Mouse (Mus musculus): ENCODE measurements around the gene Slc19a2. TPM values are rescaled to one million over a fixed set of nuclear protein-coding genes. Genes with fewer than 3 reads are reported as not detected.
"Not testable (repeated sequence)": the region's sequence is repeated elsewhere in the genome, so short reads cannot be mapped to it uniquely, and the experiment has no call there.

Gene Slc19a2
- total and polyA plus RNA-seq, 2 experiments from 2014 or later, result 5.0 to 10.6 TPM

GRCm38 (mm10) chr1:164223089-164223488 is 25.8 kb upstream of the Slc19a2 start:
- H3K9ac ChIP-seq (replicated peaks; ENCODE audit: low read depth, low read length), result no peak overlapping the region
- ATAC-seq (ENCODE audit: insufficient read depth, low read depth) (no peak), DNase-seq (ENCODE audit: low spot score) (no peak)
- H3K4me3 ChIP-seq (ENCODE audit: low read depth, low read length), result no peak overlapping the region
- H3K27ac ChIP-seq (ENCODE audit: low read depth), result no peak overlapping the region
- TF ChIP-seq EP300 (IDR thresholded peaks at IDR 0.05; ENCODE audit: low read depth) (no peak), CTCF (IDR thresholded peaks at IDR 0.05; ENCODE audit: low read depth) (no peak)
- H3K4me1 ChIP-seq (ENCODE audit: control insufficient read depth, insufficient read depth), result peaks cover 4% of the 10 kb centered on the region; the same call in 1 of the 2 replicates
- no peak overlapping the region for H3K4me2 ChIP-seq (ENCODE audit: low read depth, low read length)
- H3K27me3 ChIP-seq (ENCODE audit: control insufficient read depth, insufficient read depth, low read length), result no peaks in the 10 kb centered on the region
- no peaks in the 10 kb centered on the region for H3K9me3 ChIP-seq (replicated peaks; ENCODE audit: control insufficient read depth, low read length)
- no peaks in the 10 kb centered on the region for H3K36me3 ChIP-seq (replicated peaks; ENCODE audit: control insufficient read depth, insufficient read depth, low read length)

DNA sequence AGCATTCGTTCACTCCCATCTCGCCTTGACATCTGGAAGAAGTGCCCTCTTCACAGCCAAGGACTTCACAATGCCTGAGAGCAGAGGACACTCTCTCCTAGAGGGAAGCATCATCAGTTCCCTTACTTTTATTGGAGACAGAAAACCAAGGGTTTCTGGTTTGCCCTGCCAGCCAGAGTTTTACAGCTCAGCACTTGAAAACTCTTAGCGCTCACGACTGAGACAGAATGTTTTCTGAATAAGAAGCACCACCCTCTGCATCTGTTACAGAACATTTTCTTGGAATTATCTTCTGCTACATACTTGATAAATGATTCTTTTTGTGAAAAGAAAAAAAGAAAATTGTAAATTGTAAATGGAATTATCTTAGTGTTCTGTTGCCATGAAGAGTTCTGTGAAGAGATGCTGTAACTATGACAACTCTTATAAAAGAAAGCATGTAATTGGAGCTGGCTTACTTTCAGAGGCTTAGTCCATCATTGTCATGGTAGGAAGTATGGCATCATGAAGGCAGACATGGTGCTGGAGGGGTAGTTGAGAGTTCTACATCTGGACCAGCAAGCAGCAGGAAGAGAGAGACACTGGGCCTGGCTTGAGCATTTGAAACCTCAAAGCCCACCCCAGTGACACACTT is 16.8 kb upstream of the Slc19a2 start:
- not testable (repeated sequence) for H3K27me3 ChIP-seq (ENCODE audit: control insufficient read depth, insufficient read depth, low read length); DNase-seq (ENCODE audit: low spot score); H3K36me3 ChIP-seq (replicated peaks; ENCODE audit: control insufficient read depth, insufficient read depth, low read length); H3K9ac ChIP-seq (replicated peaks; ENCODE audit: low read depth, low read length); H3K27ac ChIP-seq (ENCODE audit: low read depth); H3K4me2 ChIP-seq (ENCODE audit: low read depth, low read length); ATAC-seq (ENCODE audit: insufficient read depth, low read depth); H3K4me3 ChIP-seq (ENCODE audit: low read depth, low read length); H3K9me3 ChIP-seq (replicated peaks; ENCODE audit: control insufficient read depth, low read length); H3K4me1 ChIP-seq (ENCODE audit: control insufficient read depth, insufficient read depth)
- 70% methylated on average over 2 of the region's 4 CpGs for WGBS

- TF ChIP-seq EP300 (IDR thresholded peaks at IDR 0.05; ENCODE audit: low read depth), result no peak
- no peak for TF ChIP-seq CTCF (IDR thresholded peaks at IDR 0.05; ENCODE audit: low read depth)
- Histone ChIP-seq H3K27ac (ENCODE audit: low read depth) (no peak overlapping the region), H3K4me2 (ENCODE audit: low read depth, low read length) (no peak overlapping the region), H3K4me3 (ENCODE audit: low read depth, low read length) (no peak overlapping the region), H3K36me3 (replicated peaks; ENCODE audit: control insufficient read depth, insufficient read depth, low read length) (no peaks in the 10 kb centered on the region), H3K27me3 (ENCODE audit: control insufficient read depth, insufficient read depth, low read length) (no peaks in the 10 kb centered on the region), H3K4me1 (ENCODE audit: control insufficient read depth, insufficient read depth) (no peaks in the 10 kb centered on the region), H3K9me3 (replicated peaks; ENCODE audit: control insufficient read depth, low read length) (no peaks in the 10 kb centered on the region), H3K9ac (replicated peaks; ENCODE audit: low read depth, low read length) (no peak overlapping the region)
- 55% methylated on average over 1 of the region's 1 CpGs for WGBS
- ATAC-seq (ENCODE audit: insufficient read depth, low read depth) (no peak), DNase-seq (ENCODE audit: low spot score) (no peak)
Observed at GRCm38 (mm10) chr1:164233447-164233846, 15.4 kb upstream of the Slc19a2 start.

GRCm38 (mm10) chr1:164235078-164235477 is 13.8 kb upstream of the Slc19a2 start:
- Histone ChIP-seq H3K36me3 (replicated peaks; ENCODE audit: control insufficient read depth, insufficient read depth, low read length) (no peaks in the 10 kb centered on the region), H3K4me3 (ENCODE audit: low read depth, low read length) (no peak overlapping the region), H3K9me3 (replicated peaks; ENCODE audit: control insufficient read depth, low read length) (no peaks in the 10 kb centered on the region), H3K27me3 (ENCODE audit: control insufficient read depth, insufficient read depth, low read length) (no peaks in the 10 kb centered on the region), H3K9ac (replicated peaks; ENCODE audit: low read depth, low read length) (no peak overlapping the region), H3K4me1 (ENCODE audit: control insufficient read depth, insufficient read depth) (no peaks in the 10 kb centered on the region), H3K4me2 (ENCODE audit: low read depth, low read length) (no peak overlapping the region), H3K27ac (ENCODE audit: low read depth) (no peak overlapping the region)
- DNase-seq (ENCODE audit: low spot score) (no peak), ATAC-seq (ENCODE audit: insufficient read depth, low read depth) (no peak)
- 63% methylated on average over 7 of the region's 7 CpGs for WGBS
- TF ChIP-seq EP300 (IDR thresholded peaks at IDR 0.05; ENCODE audit: low read depth), result no peak
- no peak for TF ChIP-seq CTCF (IDR thresholded peaks at IDR 0.05; ENCODE audit: low read depth)

GRCm38 (mm10) chr1:164236078-164236477 is 12.8 kb upstream of the Slc19a2 start:
- Histone ChIP-seq H3K9me3 (replicated peaks; ENCODE audit: control insufficient read depth, low read length) (no peaks in the 10 kb centered on the region), H3K4me1 (ENCODE audit: control insufficient read depth, insufficient read depth) (no peaks in the 10 kb centered on the region), H3K27me3 (ENCODE audit: control insufficient read depth, insufficient read depth, low read length) (no peaks in the 10 kb centered on the region), H3K27ac (ENCODE audit: low read depth) (no peak overlapping the region), H3K36me3 (replicated peaks; ENCODE audit: control insufficient read depth, insufficient read depth, low read length) (no peaks in the 10 kb centered on the region), H3K9ac (replicated peaks; ENCODE audit: low read depth, low read length) (no peak overlapping the region), H3K4me2 (ENCODE audit: low read depth, low read length) (no peak overlapping the region), H3K4me3 (ENCODE audit: low read depth, low read length) (no peak overlapping the region)
- no peak for DNase-seq (ENCODE audit: low spot score)
- 47% methylated on average over 7 of the region's 7 CpGs for WGBS
- no peak for ATAC-seq (ENCODE audit: insufficient read depth, low read depth)
- TF ChIP-seq CTCF (IDR thresholded peaks at IDR 0.05; ENCODE audit: low read depth) (no peak), EP300 (IDR thresholded peaks at IDR 0.05; ENCODE audit: low read depth) (no peak)

- no peaks in the 10 kb centered on the region for H3K4me1 ChIP-seq (ENCODE audit: control insufficient read depth, insufficient read depth)
- no peaks in the 10 kb centered on the region for H3K36me3 ChIP-seq (replicated peaks; ENCODE audit: control insufficient read depth, insufficient read depth, low read length)
- H3K27me3 ChIP-seq (ENCODE audit: control insufficient read depth, insufficient read depth, low read length), result no peaks in the 10 kb centered on the region
- DNase-seq (ENCODE audit: low spot score) (no peak), ATAC-seq (ENCODE audit: insufficient read depth, low read depth) (no peak)
- H3K4me2 ChIP-seq (ENCODE audit: low read depth, low read length), result no peak overlapping the region
- WGBS, result 73% methylated on average over 2 of the region's 2 CpGs
- H3K9ac ChIP-seq (replicated peaks; ENCODE audit: low read depth, low read length), result no peak overlapping the region
- H3K27ac ChIP-seq (ENCODE audit: low read depth), result no peak overlapping the region
- no peak overlapping the region for H3K4me3 ChIP-seq (ENCODE audit: low read depth, low read length)
- TF ChIP-seq CTCF (IDR thresholded peaks at IDR 0.05; ENCODE audit: low read depth), result no peak
- no peak for TF ChIP-seq EP300 (IDR thresholded peaks at IDR 0.05; ENCODE audit: low read depth)
- H3K9me3 ChIP-seq (replicated peaks; ENCODE audit: control insufficient read depth, low read length), result no peaks in the 10 kb centered on the region
Observed at GRCm38 (mm10) chr1:164241494-164241893, 7.4 kb upstream of the Slc19a2 start.
